Mouse (Mus musculus) hindbrain, postnatal 0 days (tissue): ENCODE data around the gene Kdm8. TPM values are rescaled to one million over a fixed set of nuclear protein-coding genes. Genes with fewer than 3 reads are reported as not detected.

Source experiments
- ATAC-seq: fragments of 200-750 bp; cut with Nextera tagmentation; 2 replicates; pipeline ENCODE4 v1.8.0; 2017; ENCODE audit warnings: mild to moderate bottlenecking, moderate TSS enrichment, moderate library complexity
- DNase-seq: peaks from one replicate; pipeline ENCODE4 v3.0.0-alpha.2; 2015; ENCODE audit warnings: low spot score
- H3K27ac ChIP-seq: fragments of 300-500 bp; sonication (generic); 2 replicates; pipeline ENCODE4 v1.5.1; 2014; ENCODE audit warnings: mild to moderate bottlenecking
- H3K27me3 ChIP-seq: fragments of 300-500 bp; sonication (generic); 2 replicates; pipeline ENCODE4 v1.6.1; 2014; ENCODE audit warnings: low read length, mixed read lengths; ENCODE audit not compliant: insufficient read depth
- H3K36me3 ChIP-seq: fragments of 300-500 bp; sonication (generic); 2 replicates; pipeline ENCODE4 v1.6.1; 2014; ENCODE audit warnings: low read length, mixed read lengths; ENCODE audit not compliant: insufficient read depth
- H3K4me1 ChIP-seq: fragments of 300-500 bp; sonication (generic); 2 replicates; pipeline ENCODE4 v1.6.1; 2014; ENCODE audit warnings: antibody characterized with exemption, low read length, mixed read lengths; ENCODE audit not compliant: insufficient read depth
- H3K4me2 ChIP-seq: fragments of 300-500 bp; sonication (generic); 2 replicates; pipeline ENCODE4 v1.6.1; 2014; ENCODE audit warnings: low read depth, mild to moderate bottlenecking, low read length, moderate library complexity, mixed read lengths
- H3K4me3 ChIP-seq: fragments of 300-500 bp; sonication (generic); 2 replicates; pipeline ENCODE4 v1.5.1; 2014; ENCODE audit warnings: low read length
- H3K9ac ChIP-seq: fragments of 300-500 bp; sonication (generic); replicated peaks from 2 replicates; pipeline ENCODE4 v1.6.1; 2014; ENCODE audit warnings: mild to moderate bottlenecking, low read length, moderate library complexity, mixed read lengths
- H3K9me3 ChIP-seq: fragments of 300-500 bp; sonication (generic); 2 replicates; pipeline ENCODE4 v1.6.1; 2016; ENCODE audit warnings: low read length, mixed read lengths
- CTCF ChIP-seq: IDR thresholded peaks from 2 replicates; pipeline ENCODE4 v1.5.1; 2016; ENCODE audit warnings: antibody characterized with exemption, control low read depth, low read depth
- WGBS: fragments of 180-500 bp; shearing (Covaris S2); extraction: QIAGEN DNeasy Blood & Tissue Kit; methylation state at CpG from one replicate; pipeline ENCODE4 v1.1.7; 2014; 5-methylcytosine and 5-hydroxymethylcytosine counted together
- polyA plus RNA-seq: library from polyadenylated mRNA; unstranded; fragments of >200 nt; fragmentation: Nextera tagmentation; extraction: Ambion mirVana; gene quantifications from 2 replicates; pipeline ENCODE4 v1.2.1, GENCODE M21; 2015
- total RNA-seq: library from RNA; depleted of rRNA; stranded (reverse); fragments of >200 nt; gene quantifications from 2 replicates; pipeline ENCODE4 v1.2.3, GENCODE M21; 2014

The Kdm8 gene
- total and polyA plus RNA-seq, 2 experiments from 2014 or later: 5.0 to 7.5 TPM

GRCm38 (mm10) chr7:125495864-125496440, 51.5 kb downstream of the Kdm8 start:
- WGBS: 74% methylated on average over 6 of the region's 6 CpGs

DNA sequence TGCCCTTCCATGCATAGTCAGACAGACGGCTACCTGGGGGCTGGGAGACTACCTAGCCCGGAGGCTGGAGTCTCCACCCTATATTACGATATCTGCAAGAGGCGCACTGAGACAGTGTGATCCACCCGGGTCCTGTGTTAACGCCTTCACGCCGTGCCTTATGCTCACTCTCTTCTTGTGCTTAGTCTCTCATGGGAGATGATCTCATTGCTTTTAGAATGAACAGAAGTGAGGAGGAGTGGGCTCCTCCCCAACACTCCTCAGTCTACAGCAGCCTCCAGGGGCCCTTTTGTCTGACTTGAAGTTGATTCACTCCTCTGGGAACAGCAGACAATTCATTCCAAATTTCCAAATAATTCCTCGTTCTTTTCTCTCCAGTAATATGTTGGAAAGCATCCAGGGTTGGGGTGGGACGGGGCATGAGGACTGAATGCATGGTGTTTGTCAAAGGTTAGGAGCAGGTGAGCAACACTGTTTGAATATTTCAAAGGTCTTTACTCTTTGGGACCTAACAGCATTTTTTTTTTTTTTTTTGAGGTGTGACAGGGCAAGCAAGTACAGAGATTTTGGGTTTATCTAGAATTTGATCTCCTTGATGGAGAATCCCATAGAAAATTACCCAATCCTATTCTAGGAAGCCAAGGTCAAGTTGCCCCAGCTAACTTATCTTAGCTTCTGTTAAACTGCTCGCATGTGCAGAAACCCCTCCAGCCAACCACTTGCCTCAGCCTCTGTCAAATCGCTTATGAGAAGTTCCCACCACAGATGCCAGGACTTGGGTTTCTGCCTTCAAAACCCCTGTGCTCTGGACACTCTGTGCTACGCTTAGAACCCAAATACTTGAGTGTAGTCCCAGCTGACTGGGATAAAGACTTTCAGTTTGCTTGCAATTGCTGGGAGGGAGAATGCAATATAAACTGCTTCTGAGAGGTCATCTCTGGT, 55.7 kb downstream of the Kdm8 start:
- peak; percentile 19 for DNase-seq
- no peak for TF ChIP-seq CTCF

More at GRCm38 (mm10) chr7:125495864-125496440, 51.5 kb downstream of the Kdm8 start:
- H3K36me3 ChIP-seq: no peaks in the 10 kb centered on the region
- H3K4me2 ChIP-seq: no peak overlapping the region
- TF ChIP-seq CTCF: no peak
- DNase-seq: no peak
- no peaks in the 10 kb centered on the region for H3K4me1 ChIP-seq
- H3K27ac ChIP-seq: no peak overlapping the region
- no peaks in the 10 kb centered on the region for H3K9me3 ChIP-seq
- H3K9ac ChIP-seq: no peak overlapping the region
- no peak for ATAC-seq
- no peak overlapping the region for H3K4me3 ChIP-seq
- H3K27me3 ChIP-seq: no peaks in the 10 kb centered on the region

GRCm38 (mm10) chr7:125500879-125501278, 56.4 kb downstream of the Kdm8 start:
- H3K36me3 ChIP-seq: no peaks in the 10 kb centered on the region
- no peaks in the 10 kb centered on the region for H3K9me3 ChIP-seq
- WGBS: 94% methylated on average over 7 of the region's 7 CpGs
- TF ChIP-seq CTCF: no peak
- DNase-seq: no peak
- H3K27ac ChIP-seq: no peak overlapping the region
- no peaks in the 10 kb centered on the region for H3K4me1 ChIP-seq
- no peaks in the 10 kb centered on the region for H3K27me3 ChIP-seq
- H3K4me3 ChIP-seq: no peak overlapping the region
- H3K9ac ChIP-seq: no peak overlapping the region
- no peak overlapping the region for H3K4me2 ChIP-seq
- no peak for ATAC-seq

More for the DNA sequence above, 55.7 kb downstream of the Kdm8 start:
- no peaks in the 10 kb centered on the region for H3K4me1 ChIP-seq
- H3K4me2 ChIP-seq: no peak overlapping the region
- H3K27me3 ChIP-seq: no peaks in the 10 kb centered on the region
- no peak overlapping the region for H3K4me3 ChIP-seq
- H3K36me3 ChIP-seq: no peaks in the 10 kb centered on the region
- no peaks in the 10 kb centered on the region for H3K9me3 ChIP-seq
- H3K27ac ChIP-seq: no peak overlapping the region
- no peak overlapping the region for H3K9ac ChIP-seq
- WGBS: 71% methylated on average over 13 of the region's 13 CpGs
- 0 out of 2 replicates have a peak, but pooled peaks have one; percentile 32 for ATAC-seq

- ATAC-seq: no peak
- H3K27ac ChIP-seq: no peak overlapping the region
These were observed 59.1 kb downstream of the Kdm8 start for GRCm38 (mm10) chr7:125503374-125504092.

DNA sequence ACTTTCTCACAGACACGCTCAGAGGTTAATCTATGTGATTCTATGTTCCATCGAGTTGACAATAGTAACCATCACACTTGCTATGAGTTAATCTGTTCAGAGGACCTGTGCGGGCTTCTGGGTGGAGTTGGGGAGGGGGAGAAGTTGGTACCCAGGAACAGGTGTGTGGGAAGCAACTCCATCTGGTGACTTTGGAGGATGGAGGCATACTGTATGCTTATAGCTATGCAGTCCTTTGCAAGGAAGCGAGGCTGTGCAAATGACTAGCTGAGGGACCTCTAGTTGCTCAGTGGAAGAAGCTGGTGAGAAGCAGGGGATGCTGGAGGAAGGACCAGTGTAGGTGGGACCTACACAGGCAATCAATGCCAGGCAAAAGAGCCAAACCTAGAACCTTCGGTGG, 60.1 kb downstream of the Kdm8 start:
- Histone ChIP-seq H3K27me3 (no peaks in the 10 kb centered on the region), H3K36me3 (no peaks in the 10 kb centered on the region), H3K9ac (no peak overlapping the region), H3K4me3 (no peak overlapping the region), H3K27ac (no peak overlapping the region), H3K4me2 (no peak overlapping the region), H3K4me1 (no peaks in the 10 kb centered on the region), H3K9me3 (no peaks in the 10 kb centered on the region)
- DNase-seq: no peak
- no peak for ATAC-seq
- TF ChIP-seq CTCF: no peak
- 95% methylated on average over 5 of the region's 5 CpGs for WGBS

More at GRCm38 (mm10) chr7:125503374-125504092, 59.1 kb downstream of the Kdm8 start:
- 74% methylated on average over 5 of the region's 5 CpGs for WGBS
- Histone ChIP-seq H3K4me3 (no peak overlapping the region), H3K9me3 (no peaks in the 10 kb centered on the region), H3K4me2 (no peak overlapping the region), H3K36me3 (no peaks in the 10 kb centered on the region), H3K9ac (no peak overlapping the region), H3K4me1 (no peaks in the 10 kb centered on the region), H3K27me3 (no peaks in the 10 kb centered on the region)
- TF ChIP-seq CTCF: no peak
- DNase-seq: no peak

- TF ChIP-seq CTCF: no peak
- H3K36me3 ChIP-seq: no peaks in the 10 kb centered on the region
- no peaks in the 10 kb centered on the region for H3K9me3 ChIP-seq
- no peak overlapping the region for H3K9ac ChIP-seq
- no peaks in the 10 kb centered on the region for H3K27me3 ChIP-seq
- no peak overlapping the region for H3K27ac ChIP-seq
- ATAC-seq (no peak), DNase-seq (no peak)
- no peaks in the 10 kb centered on the region for H3K4me1 ChIP-seq
- no peak overlapping the region for H3K4me2 ChIP-seq
- H3K4me3 ChIP-seq: no peak overlapping the region
- 81% methylated on average over 10 of the region's 10 CpGs for whole genome bisulfite sequencing
These were observed 61.1 kb downstream of the Kdm8 start for GRCm38 (mm10) chr7:125505568-125505967.
